Mouse (Mus musculus) limb, embryonic 13.5 days (tissue): ENCODE measurements at regions not wholly inside any gene's neighbourhood (a gene's known extent, or its start where the extent isn't known, plus 50 kb on each side); places are given as distances from the start of the nearest gene placed in this dataset.

ENCODE experiments used
- ATAC-seq: fragments of 200-750 bp; cut with Nextera tagmentation; 2 replicates; pipeline ENCODE4 v1.8.0; 2017; ENCODE audit warnings: low read depth, moderate number of reproducible peaks, moderate TSS enrichment; ENCODE audit not compliant: low FRiP score
- H3K27ac ChIP-seq: fragments of 300-500 bp; sonication (generic); 2 replicates; pipeline ENCODE4 v1.5.1; 2015; ENCODE audit warnings: inconsistent platforms, mild to moderate bottlenecking, moderate library complexity
- H3K27me3 ChIP-seq: fragments of 300-500 bp; sonication (generic); 2 replicates; pipeline ENCODE4 v1.6.1; 2015; ENCODE audit warnings: mild to moderate bottlenecking, inconsistent platforms
- H3K36me3 ChIP-seq: fragments of 300-500 bp; sonication (generic); 2 replicates; pipeline ENCODE4 v1.6.1; 2015; ENCODE audit warnings: inconsistent platforms, mild to moderate bottlenecking, moderate library complexity
- H3K4me1 ChIP-seq: fragments of 300-500 bp; sonication (generic); 2 replicates; pipeline ENCODE4 v1.6.1; 2015; ENCODE audit warnings: inconsistent platforms
- H3K4me2 ChIP-seq: fragments of 300-500 bp; sonication (generic); replicated peaks from 2 replicates; pipeline ENCODE4 v1.6.1; 2015; ENCODE audit warnings: inconsistent platforms, mild to moderate bottlenecking, moderate library complexity
- H3K4me3 ChIP-seq: fragments of 300-500 bp; sonication (generic); 2 replicates; pipeline ENCODE4 v1.5.1; 2015; ENCODE audit warnings: moderate library complexity, mild to moderate bottlenecking, inconsistent platforms
- H3K9ac ChIP-seq: fragments of 300-500 bp; sonication (generic); 2 replicates; pipeline ENCODE4 v1.6.1; 2015; ENCODE audit warnings: mild to moderate bottlenecking, inconsistent platforms
- H3K9me3 ChIP-seq: fragments of 300-500 bp; sonication (generic); 2 replicates; pipeline ENCODE4 v1.6.1; 2016; ENCODE audit warnings: inconsistent platforms
- WGBS: fragments of 180-500 bp; shearing (Covaris S2); methylation state at CpG from one replicate; pipeline ENCODE4 v1.1.7; 2015; 5-methylcytosine and 5-hydroxymethylcytosine counted together

DNA sequence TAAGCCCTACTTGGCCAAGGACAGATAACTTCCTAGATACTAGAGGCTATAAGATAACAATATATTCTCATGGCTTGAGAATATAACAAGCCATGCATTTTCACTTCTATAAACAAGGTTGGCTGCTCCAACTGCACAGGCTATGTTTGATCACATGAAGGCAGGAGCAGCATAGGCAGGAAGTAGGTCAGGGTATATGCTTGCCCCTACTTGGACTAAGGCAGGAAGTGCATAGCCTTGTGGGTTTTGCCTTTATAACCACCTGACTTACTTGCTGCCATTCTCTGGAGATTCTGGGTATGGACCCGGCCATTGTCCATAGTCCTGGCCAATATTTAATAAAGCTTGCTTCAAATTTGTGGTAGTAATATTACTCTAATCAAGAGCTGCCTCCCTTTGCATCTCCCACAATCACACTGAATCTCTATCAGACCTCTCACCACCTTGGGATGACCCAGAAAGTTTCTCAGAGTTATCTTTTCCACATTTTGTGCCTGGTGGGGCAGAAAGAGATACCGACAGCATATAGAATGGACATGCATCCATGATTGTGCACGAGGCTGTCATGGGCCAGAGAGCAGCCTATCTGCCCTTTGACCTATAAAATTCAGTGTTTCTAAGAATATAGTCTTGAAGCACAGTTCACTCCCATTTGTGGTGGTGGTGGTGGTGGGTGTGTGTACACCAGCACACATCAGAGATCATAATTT, 193.7 kb upstream of the Klf3 start:
- Histone ChIP-seq H3K27me3 (no peaks in the 10 kb centered on the region), H3K9ac (no peak overlapping the region), H3K4me1 (peaks cover 16% of the 10 kb centered on the region), H3K9me3 (no peaks in the 10 kb centered on the region), H3K4me3 (no peak overlapping the region), H3K27ac (no peak overlapping the region), H3K4me2 (no peak overlapping the region), H3K36me3 (no peaks in the 10 kb centered on the region)
- no peak for ATAC-seq
- 91% methylated on average over 3 of the region's 3 CpGs for WGBS

DNA sequence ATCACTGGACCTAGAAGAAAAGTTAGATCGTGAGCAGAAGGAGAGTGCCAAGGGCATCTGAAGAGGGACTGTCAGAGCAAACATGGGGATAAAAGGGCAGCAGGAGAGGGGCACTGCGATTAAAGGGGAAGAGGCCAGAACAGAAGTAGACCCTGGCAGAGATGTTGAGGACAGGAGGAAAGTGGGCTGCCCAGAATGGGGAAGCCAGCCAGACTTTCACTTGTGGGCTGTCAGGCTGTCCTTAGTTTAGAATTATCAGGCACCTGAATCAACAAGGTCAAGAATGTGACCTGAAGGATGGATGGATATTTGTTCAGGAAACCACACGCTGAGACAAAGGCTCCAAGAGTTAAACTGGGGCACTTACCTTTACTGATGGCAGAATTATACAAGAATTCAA, 193.0 kb upstream of the Klf3 start:
- Histone ChIP-seq H3K27me3 (no peaks in the 10 kb centered on the region), H3K4me1 (peaks cover 16% of the 10 kb centered on the region), H3K9ac (0 out of 2 replicates have a peak overlapping the region, but pooled peaks have one; percentile 31), H3K9me3 (no peaks in the 10 kb centered on the region), H3K4me2 (no peak overlapping the region), H3K27ac (peak overlapping the region; percentile 44; the same call in 1 of the 2 replicates), H3K36me3 (no peaks in the 10 kb centered on the region), H3K4me3 (no peak overlapping the region)
- WGBS = 18% methylated on average over 3 of the region's 3 CpGs
- ATAC-seq = peak; percentile 8; the same call in 1 of the 2 replicates

DNA sequence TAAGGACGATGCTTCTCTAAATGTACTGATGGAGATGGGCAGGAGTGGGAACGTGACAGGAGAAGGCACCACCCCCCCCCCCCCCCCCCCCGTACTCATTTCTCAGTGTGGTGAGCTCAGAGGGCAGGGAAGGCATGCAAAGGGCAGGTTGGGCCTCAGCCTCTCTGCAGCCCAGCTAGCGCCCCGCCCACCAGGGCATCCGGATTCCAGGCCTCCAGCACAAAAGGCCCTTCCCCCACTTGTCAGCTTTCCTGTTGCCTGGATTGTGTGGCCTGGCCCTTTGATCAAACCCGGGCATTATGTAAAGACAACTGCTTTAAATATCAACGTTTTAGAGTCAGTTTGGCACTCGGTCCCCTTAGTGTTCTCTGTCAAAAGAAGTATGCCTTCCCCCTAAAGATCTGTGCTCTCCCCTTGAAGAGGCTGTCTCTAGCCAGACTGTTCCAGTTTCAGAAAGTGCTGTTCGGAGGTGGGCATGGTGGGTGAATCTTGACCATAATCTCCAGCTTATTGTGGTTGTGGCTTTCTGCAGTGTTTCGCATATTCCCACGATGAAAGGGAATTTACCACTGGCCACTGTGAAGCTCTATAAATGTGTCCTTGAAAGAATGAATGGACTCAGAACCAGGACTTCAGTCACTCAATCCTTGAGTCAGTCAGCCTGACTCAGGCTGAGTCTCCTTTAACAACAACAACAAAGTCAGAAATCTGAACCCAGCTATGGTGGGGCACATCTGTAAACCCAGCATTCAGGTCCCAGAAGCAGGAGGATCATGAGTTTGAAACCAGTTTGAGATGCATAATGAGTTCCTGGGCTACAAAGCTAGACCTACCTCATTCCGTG, 192.4 kb upstream of the Klf3 start:
- Histone ChIP-seq H3K36me3 (no peaks in the 10 kb centered on the region), H3K27me3 (no peaks in the 10 kb centered on the region), H3K27ac (peak overlapping the region; percentile 58; the same call in 1 of the 2 replicates), H3K9ac (0 out of 2 replicates have a peak overlapping the region, but pooled peaks have one; percentile 31), H3K9me3 (no peaks in the 10 kb centered on the region), H3K4me3 (no peak overlapping the region), H3K4me2 (no peak overlapping the region), H3K4me1 (peaks cover 16% of the 10 kb centered on the region)
- ATAC-seq = peak; percentile 51
- WGBS = 15% methylated on average over 12 of the region's 13 CpGs

DNA sequence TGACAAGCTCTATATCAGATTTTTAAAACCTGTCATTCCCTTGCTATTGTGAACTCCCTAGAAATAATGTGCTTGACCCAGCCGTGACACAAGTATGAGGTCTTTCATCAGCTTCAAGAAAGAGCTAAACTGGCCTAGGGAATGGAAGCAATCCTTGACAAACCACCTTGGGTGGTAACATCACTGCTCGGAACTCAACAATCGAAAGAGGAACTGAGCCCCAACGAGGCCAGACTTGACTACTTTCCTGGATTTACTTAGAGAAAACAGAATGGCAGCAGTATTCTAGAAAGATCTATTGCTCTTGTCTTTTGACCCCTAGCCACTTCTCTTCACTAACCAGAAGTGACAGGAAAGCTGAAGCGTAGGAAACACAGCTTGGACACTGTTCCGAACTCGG, 191.2 kb upstream of the Klf3 start:
- ATAC-seq = no peak
- Histone ChIP-seq H3K27ac (no peak overlapping the region), H3K36me3 (no peaks in the 10 kb centered on the region), H3K9ac (no peak overlapping the region), H3K27me3 (no peaks in the 10 kb centered on the region), H3K4me1 (peaks cover 16% of the 10 kb centered on the region), H3K4me2 (no peak overlapping the region), H3K9me3 (no peaks in the 10 kb centered on the region), H3K4me3 (no peak overlapping the region)
- 90% methylated on average over 7 of the region's 7 CpGs for WGBS

DNA sequence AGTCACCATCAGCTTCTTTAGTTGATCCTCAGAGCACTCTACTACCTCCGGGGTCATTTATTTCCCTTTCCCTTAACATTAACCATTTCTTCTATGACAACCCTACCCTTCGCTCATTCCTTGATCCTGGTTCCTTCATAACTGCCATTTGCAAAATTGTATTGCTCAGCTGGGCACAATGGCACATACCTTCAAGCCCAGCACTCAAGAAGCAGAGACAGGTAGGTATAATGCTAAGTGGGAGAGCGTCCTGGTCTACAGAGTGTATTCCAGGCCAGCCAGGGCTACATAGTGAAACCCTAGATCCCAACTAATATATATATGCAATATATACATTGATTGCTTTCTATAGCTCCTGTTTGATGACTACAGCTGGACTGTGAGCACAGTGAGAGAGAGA, 189.5 kb upstream of the Klf3 start:
- H3K9me3 ChIP-seq = no peaks in the 10 kb centered on the region
- H3K4me1 ChIP-seq = peaks cover 16% of the 10 kb centered on the region
- H3K27ac ChIP-seq = no peak overlapping the region
- 94% methylated on average over 3 of the region's 3 CpGs for WGBS
- ATAC-seq = no peak
- no peaks in the 10 kb centered on the region for H3K27me3 ChIP-seq
- no peak overlapping the region for H3K9ac ChIP-seq
- no peak overlapping the region for H3K4me2 ChIP-seq
- H3K4me3 ChIP-seq = no peak overlapping the region
- H3K36me3 ChIP-seq = no peaks in the 10 kb centered on the region

DNA sequence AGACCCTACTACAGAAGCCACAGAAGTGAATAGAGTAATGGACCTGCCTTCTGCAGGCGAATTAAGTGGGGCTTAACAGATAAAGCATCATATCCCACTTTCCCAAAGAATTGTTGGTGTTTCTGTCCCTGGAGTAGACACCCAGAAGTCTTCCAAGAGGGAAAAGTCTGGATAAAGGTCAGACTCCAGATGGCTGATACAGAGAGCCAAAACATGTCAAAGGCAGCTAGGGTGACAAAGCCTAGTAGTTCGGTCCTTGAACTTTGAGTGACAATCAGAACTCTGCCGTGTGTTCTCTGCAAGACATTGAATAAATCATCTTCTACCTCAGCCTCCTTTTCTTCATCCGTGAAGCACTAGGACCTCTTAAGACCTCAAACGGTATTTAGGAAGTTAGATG, 185.1 kb upstream of the Klf3 start:
- no peak overlapping the region for H3K4me3 ChIP-seq
- H3K4me2 ChIP-seq = no peak overlapping the region
- H3K9ac ChIP-seq = no peak overlapping the region
- no peaks in the 10 kb centered on the region; the same call in 1 of the 2 replicates for H3K4me1 ChIP-seq
- ATAC-seq = no peak
- no peak overlapping the region for H3K27ac ChIP-seq
- H3K36me3 ChIP-seq = no peaks in the 10 kb centered on the region
- 71% methylated on average over 5 of the region's 5 CpGs for WGBS
- no peaks in the 10 kb centered on the region for H3K9me3 ChIP-seq
- H3K27me3 ChIP-seq = no peaks in the 10 kb centered on the region

DNA sequence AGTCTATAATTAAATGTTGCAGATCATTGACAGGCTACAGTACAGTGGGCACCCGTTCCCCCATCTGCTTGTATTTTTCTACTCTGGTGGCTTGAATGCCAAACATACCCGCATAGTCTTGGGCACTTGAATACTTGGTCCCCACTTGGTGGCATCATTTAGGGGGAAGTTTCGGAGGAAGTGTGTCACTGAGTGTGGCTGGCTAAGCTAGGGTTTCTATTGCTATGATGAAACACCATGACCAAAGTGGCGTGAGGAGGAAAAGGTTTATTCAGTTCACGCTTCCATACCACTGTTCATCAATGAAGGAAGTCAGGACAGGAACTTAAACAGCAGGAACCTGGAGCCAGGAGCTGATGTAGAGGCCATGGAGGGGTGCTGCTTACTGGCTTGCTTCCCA, 183.4 kb upstream of the Klf3 start:
- Histone ChIP-seq H3K4me1 (peaks cover 16% of the 10 kb centered on the region), H3K27ac (no peak overlapping the region), H3K4me2 (no peak overlapping the region), H3K27me3 (no peaks in the 10 kb centered on the region), H3K36me3 (no peaks in the 10 kb centered on the region), H3K9me3 (no peaks in the 10 kb centered on the region), H3K9ac (no peak overlapping the region), H3K4me3 (no peak overlapping the region)
- WGBS = 84% methylated on average over 5 of the region's 5 CpGs
- no peak for ATAC-seq

DNA sequence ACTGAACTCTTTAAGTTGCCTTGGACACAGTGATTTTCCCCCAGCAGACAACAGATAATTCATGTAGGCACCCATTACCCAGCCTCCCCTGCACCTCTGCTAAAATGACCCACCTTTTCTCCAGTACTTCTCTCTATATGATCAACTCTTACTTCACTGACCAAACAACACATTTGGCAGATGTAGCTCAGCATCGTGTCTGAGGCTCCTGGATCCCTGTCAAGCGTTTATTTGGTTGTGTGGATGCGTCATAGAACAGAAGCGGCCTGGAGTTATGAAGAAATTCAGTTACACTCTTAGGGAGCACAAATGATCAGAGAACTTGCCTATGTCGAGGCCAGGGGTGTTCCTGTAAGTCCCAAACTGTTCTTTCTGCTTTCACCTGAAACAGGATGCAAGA, 182.5 kb upstream of the Klf3 start:
- Histone ChIP-seq H3K9me3 (no peaks in the 10 kb centered on the region), H3K27me3 (no peaks in the 10 kb centered on the region), H3K36me3 (no peaks in the 10 kb centered on the region), H3K4me2 (no peak overlapping the region), H3K27ac (no peak overlapping the region), H3K9ac (no peak overlapping the region), H3K4me1 (peaks cover 25% of the 10 kb centered on the region), H3K4me3 (no peak overlapping the region)
- WGBS = 87% methylated on average over 5 of the region's 5 CpGs
- ATAC-seq = no peak

DNA sequence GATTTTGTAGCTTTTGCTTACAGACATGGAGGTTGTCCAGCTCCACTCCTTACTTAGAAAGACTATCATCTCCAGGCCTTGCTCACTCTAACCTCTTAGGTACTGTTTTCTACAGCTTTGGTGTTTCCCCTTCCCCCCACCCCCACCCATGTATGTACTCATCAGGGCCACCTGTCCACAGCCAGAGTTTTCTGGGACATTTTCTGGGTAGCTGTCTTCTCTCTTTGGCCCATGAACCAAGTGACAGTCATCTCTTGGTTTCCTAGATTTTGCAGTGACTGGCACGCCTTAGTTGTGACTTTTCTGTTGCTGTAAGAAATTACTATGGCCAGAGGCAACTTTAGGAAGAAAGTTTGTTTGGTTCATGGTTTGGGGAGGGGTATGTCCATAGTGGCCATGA, 181.8 kb upstream of the Klf3 start:
- 85% methylated on average over 1 of the region's 1 CpGs for WGBS
- peaks cover 32% of the 10 kb centered on the region for H3K4me1 ChIP-seq
- H3K27ac ChIP-seq = no peak overlapping the region
- H3K9ac ChIP-seq = no peak overlapping the region
- no peaks in the 10 kb centered on the region for H3K36me3 ChIP-seq
- no peak overlapping the region for H3K4me3 ChIP-seq
- ATAC-seq = no peak
- no peaks in the 10 kb centered on the region for H3K27me3 ChIP-seq
- no peaks in the 10 kb centered on the region for H3K9me3 ChIP-seq
- no peak overlapping the region for H3K4me2 ChIP-seq

DNA sequence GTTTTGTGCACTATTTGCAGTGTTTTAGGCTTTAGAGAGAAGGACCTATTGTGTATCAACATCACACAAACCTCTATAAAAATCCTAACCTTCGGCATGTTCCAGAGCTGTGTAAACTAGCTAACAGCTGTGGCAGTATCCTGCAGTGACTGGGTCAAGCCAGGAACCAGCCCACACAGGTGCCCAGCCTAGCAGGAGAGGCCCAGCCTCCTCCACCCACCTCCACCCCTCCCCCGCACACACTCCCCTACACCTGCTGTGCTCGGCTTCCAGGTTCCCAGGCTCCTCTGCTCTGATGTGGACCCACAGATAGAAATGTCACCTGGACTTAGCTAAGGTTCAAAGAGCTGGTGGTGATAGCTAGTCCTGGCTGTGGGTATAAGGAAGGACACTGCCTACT, 179.5 kb upstream of the Klf3 start:
- Histone ChIP-seq H3K9ac (no peak overlapping the region), H3K27ac (no peak overlapping the region), H3K4me3 (no peak overlapping the region), H3K4me1 (peaks cover 36% of the 10 kb centered on the region), H3K36me3 (no peaks in the 10 kb centered on the region), H3K4me2 (no peak overlapping the region), H3K9me3 (no peaks in the 10 kb centered on the region), H3K27me3 (no peaks in the 10 kb centered on the region)
- 40% methylated on average over 3 of the region's 3 CpGs for WGBS
- 0 out of 2 replicates have a peak, but pooled peaks have one; percentile 41 for ATAC-seq

DNA sequence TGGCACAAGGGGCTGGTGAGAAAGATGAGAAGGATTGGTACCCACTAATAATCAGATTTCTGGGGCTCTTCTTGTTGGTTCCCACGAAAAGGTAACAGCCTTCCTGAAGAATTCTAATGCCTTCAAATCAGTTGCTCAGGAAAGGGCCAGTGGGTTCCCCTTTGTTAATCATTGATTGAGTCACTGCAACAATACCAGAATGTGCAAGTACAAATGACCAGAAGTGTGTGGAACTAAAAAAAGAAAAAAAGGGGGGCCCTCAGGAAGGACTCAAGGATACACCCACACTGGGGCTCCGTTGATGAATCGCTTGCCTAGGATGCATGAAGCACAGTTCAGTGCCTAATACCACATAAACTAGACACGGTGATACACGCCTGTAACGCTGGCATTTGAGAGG, 179.0 kb upstream of the Klf3 start:
- Histone ChIP-seq H3K9ac (no peak overlapping the region), H3K9me3 (no peaks in the 10 kb centered on the region), H3K27ac (no peak overlapping the region), H3K4me1 (peaks cover 36% of the 10 kb centered on the region), H3K36me3 (no peaks in the 10 kb centered on the region), H3K4me3 (no peak overlapping the region), H3K27me3 (no peaks in the 10 kb centered on the region), H3K4me2 (no peak overlapping the region)
- ATAC-seq = no peak
- WGBS = 82% methylated on average over 6 of the region's 6 CpGs

DNA sequence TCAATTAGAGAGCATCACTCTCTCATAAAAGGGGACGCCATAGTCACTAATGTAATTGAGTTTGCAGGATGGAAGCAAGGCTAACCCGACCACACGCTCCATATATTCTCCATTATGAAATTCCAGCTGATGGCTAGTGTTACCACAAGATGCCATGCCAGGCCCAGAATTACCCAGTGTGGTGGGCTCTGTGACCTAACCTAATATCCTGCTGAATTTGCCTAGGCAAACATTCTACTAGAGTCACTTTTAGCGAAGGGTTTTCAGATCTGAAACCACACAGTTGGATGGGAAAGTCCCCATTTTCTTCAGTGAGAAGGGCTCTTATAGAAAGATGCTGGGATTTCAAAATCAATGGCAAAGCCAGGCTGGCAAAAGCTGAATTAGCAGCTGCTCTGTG, 177.8 kb upstream of the Klf3 start:
- ATAC-seq = no peak
- 39% methylated on average over 4 of the region's 4 CpGs for whole genome bisulfite sequencing
- H3K9me3 ChIP-seq = no peaks in the 10 kb centered on the region
- peaks cover 36% of the 10 kb centered on the region for H3K4me1 ChIP-seq
- no peak overlapping the region for H3K4me3 ChIP-seq
- no peak overlapping the region for H3K9ac ChIP-seq
- no peaks in the 10 kb centered on the region for H3K36me3 ChIP-seq
- H3K27me3 ChIP-seq = no peaks in the 10 kb centered on the region
- no peak overlapping the region for H3K4me2 ChIP-seq
- H3K27ac ChIP-seq = no peak overlapping the region
